Mouse (Mus musculus) small intestine, adult 2 months (tissue): ENCODE data around the gene Iqgap1. TPM values are rescaled to one million over a fixed set of nuclear protein-coding genes. Genes with fewer than 3 reads are reported as not detected.
"Not testable (repeated sequence)": the region's sequence is repeated elsewhere in the genome, so short reads cannot be mapped to it uniquely, and the experiment has no call there.

Experiments
- H3K27ac ChIP-seq: fragments of 200-500 bp; 2 replicates; pipeline ENCODE4 v1.5.1; 2012; ENCODE audit warnings: low read depth, low read length, control low read depth, inconsistent platforms; ENCODE audit not compliant: insufficient read depth
- H3K27me3 ChIP-seq: fragments of 200-500 bp; 2 replicates; pipeline ENCODE4 v1.6.1; 2012; ENCODE audit warnings: mild to moderate bottlenecking, moderate library complexity, low read length, inconsistent platforms; ENCODE audit not compliant: control insufficient read depth, insufficient read depth
- H3K36me3 ChIP-seq: fragments of 200-500 bp; 2 replicates; pipeline ENCODE4 v1.6.1; 2012; ENCODE audit warnings: mild to moderate bottlenecking, low read length, control low read depth, inconsistent platforms; ENCODE audit not compliant: control insufficient read depth, insufficient read depth
- H3K4me1 ChIP-seq: fragments of 200-500 bp; 2 replicates; pipeline ENCODE4 v1.6.1; 2012; ENCODE audit warnings: low read length, inconsistent platforms, mixed read lengths; ENCODE audit not compliant: control insufficient read depth, insufficient read depth, insufficient read length
- H3K4me3 ChIP-seq: fragments of 200-500 bp; 2 replicates; pipeline ENCODE4 v1.5.1; 2012; ENCODE audit warnings: low read depth, mild to moderate bottlenecking, control low read depth, inconsistent platforms, low read length, moderate library complexity
- CTCF ChIP-seq: fragments of 200-500 bp; IDR thresholded peaks from 2 replicates; pipeline ENCODE4 v1.5.1; 2012; ENCODE audit warnings: low read depth, mild to moderate bottlenecking, control low read depth, inconsistent platforms, low read length, moderate library complexity, mixed read lengths; ENCODE audit not compliant: insufficient replicate concordance, insufficient read length; ENCODE audit errors: extremely low read depth
- POLR2A ChIP-seq: fragments of 200-500 bp; IDR thresholded peaks from 2 replicates; pipeline ENCODE4 v1.6.1; 2012; ENCODE audit warnings: low read depth, mild to moderate bottlenecking, control low read depth, inconsistent platforms, low read length, moderate library complexity
- WGBS: fragments of 180-500 bp; shearing (Covaris S2); methylation state at CpG from one replicate; pipeline ENCODE4 v1.1.7; 2018; 5-methylcytosine and 5-hydroxymethylcytosine counted together
- polyA plus RNA-seq: library from polyadenylated mRNA; depleted of rRNA; stranded (reverse); fragments of >200 nt; gene quantifications from 2 replicates; pipeline ENCODE4 v1.2.3, GENCODE M21; 2012

Gene Iqgap1
- polyA plus RNA-seq, 1 experiment = 28.9 TPM

DNA sequence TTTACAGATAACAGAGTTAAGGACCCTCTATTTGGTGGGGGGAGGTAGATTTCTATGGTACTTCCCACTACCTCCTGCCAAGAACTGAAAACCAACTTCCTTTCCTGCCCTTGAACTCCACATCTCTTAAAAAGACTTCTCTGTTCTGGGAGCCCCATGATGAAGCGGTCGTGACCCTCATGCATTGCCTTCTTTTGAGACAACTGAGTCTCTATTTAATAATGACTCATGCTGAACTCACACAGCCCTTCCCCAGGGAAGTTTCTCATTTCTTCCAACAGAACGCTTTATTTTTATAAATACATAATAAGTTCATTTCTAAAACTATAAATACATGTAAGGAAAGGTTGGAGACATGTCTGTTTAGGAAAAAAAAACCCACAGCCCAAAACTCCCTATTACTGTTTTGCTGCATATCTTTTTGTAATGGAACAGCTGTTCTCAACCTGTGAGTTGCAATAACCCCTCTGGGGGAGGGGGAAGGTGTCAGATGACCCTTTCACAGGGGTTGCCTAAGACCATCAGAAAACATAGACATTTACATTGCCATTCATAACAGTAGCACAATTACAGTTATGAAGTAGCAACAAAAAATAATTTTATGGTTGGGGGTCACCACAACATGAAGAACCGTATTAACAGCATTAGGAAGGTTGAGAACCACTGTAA lies 10.3 kb upstream of the Iqgap1 start:
- 79% methylated on average over 4 of the region's 4 CpGs for WGBS

DNA sequence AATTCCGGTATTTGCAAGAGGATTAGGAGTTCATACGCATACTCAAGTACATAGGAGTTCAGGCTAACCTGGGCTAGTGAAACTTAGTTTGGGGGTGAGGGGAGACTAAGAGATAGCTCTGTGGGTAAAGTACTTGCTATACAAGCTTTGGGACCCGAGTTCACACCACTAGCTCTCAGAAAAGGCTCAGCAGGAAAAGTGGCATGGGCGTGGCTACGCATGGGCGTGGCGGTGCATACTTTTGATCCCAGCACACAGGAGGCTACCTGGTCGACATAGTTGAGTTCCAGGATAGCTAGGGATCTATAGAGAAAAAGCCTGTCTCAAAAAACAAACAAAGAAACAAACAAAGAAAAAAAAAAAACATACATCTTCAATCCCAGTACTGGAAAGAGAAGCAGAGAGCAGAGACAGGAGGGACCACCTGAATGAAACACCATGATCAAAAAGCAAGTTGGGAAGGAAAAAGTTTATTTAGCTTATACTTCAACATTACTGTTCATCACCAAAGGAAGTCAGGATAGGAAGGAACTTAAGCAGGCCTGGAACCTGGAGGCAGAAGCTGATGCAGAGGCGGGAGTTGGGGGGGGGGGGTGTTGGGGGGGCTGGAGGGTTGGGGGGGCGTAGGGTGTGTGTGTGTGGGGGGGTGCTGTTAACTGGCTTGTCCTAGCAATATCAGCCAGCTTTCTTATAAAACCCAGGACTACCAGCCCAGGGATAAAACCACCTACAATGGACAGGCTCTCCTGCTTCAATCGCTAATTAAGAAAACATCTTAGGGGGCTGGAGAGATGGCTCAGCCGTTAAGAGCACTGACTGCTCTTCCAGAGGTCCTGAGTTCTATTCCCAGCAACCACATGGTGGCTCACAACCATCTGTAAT lies 8.1 kb upstream of the Iqgap1 start:
- no peak overlapping the region for H3K27ac ChIP-seq
- H3K27me3 ChIP-seq = no peaks in the 10 kb centered on the region
- peaks cover 10% of the 10 kb centered on the region for H3K4me1 ChIP-seq
- 35% methylated on average over 12 of the region's 12 CpGs for WGBS
- H3K36me3 ChIP-seq = no peaks in the 10 kb centered on the region
- no peak for TF ChIP-seq CTCF
- TF ChIP-seq POLR2A = no peak
- H3K4me3 ChIP-seq = no peak overlapping the region

More for the DNA sequence above, 10.3 kb upstream of the Iqgap1 start:
- Histone ChIP-seq H3K4me1 (peaks cover 16% of the 10 kb centered on the region), H3K27ac (no peak overlapping the region), H3K27me3 (no peaks in the 10 kb centered on the region), H3K4me3 (no peak overlapping the region), H3K36me3 (no peaks in the 10 kb centered on the region)
- TF ChIP-seq CTCF = no peak
- TF ChIP-seq POLR2A = no peak

DNA sequence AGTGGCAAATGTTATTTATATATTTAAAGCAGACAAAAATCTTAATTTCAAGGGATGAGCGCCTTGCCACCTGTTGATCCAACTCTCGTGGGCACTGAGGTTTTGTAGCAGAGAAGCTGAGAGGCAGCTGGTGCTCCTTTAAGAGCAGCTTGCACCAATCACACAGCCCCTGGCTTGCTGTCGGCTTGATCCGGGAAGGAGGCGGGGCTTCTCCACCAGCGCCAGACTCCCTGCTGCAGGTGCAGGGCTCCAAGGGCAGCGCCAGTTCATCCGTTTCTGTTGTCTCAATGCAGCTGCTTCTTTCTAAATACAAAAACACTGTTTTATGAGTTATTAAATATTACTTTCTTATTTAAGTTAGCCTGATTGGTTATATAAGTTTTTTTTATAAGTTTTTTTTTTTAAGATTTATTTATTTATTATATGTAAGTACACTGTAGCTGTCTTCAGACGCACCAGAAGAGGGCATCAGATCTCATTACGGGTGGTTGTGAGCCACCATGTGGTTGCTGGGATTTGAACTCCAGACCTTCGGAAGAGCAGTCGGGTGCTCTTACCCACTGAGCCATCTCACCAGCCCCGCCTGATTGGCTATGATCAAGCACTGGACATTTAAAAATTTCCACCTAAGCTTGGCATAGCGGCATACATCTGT lies 7.3 kb upstream of the Iqgap1 start:
- not testable (repeated sequence) for H3K4me1 ChIP-seq, H3K27ac ChIP-seq, H3K4me3 ChIP-seq, H3K36me3 ChIP-seq, H3K27me3 ChIP-seq
- WGBS = 8% methylated on average over 14 of the region's 14 CpGs

DNA sequence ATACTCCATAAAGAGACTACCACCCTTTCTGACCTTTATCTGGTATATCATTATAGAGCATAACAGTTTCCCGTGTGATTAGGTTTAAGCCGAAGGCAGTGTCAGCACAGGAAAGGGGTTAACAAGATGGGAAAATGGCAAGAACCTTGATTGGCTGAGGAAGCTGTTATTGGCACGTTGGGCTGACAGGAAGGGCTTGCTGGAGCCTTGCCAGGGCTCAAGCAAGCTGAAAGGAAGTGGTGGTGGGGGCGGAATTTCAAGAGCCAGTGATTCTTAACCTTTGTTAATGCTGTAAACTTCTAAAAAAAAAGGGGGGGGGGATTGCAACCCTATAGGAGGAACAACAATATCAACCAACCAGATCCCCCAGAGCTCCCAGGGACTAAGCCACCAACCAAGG lies 6.4 kb upstream of the Iqgap1 start:
- no peak for TF ChIP-seq POLR2A
- TF ChIP-seq CTCF = no peak
- Histone ChIP-seq H3K4me3 (no peak overlapping the region), H3K27ac (no peak overlapping the region), H3K4me1 (peaks cover 8% of the 10 kb centered on the region), H3K36me3 (no peaks in the 10 kb centered on the region), H3K27me3 (no peaks in the 10 kb centered on the region)
- 25% methylated on average over 4 of the region's 4 CpGs for WGBS

DNA sequence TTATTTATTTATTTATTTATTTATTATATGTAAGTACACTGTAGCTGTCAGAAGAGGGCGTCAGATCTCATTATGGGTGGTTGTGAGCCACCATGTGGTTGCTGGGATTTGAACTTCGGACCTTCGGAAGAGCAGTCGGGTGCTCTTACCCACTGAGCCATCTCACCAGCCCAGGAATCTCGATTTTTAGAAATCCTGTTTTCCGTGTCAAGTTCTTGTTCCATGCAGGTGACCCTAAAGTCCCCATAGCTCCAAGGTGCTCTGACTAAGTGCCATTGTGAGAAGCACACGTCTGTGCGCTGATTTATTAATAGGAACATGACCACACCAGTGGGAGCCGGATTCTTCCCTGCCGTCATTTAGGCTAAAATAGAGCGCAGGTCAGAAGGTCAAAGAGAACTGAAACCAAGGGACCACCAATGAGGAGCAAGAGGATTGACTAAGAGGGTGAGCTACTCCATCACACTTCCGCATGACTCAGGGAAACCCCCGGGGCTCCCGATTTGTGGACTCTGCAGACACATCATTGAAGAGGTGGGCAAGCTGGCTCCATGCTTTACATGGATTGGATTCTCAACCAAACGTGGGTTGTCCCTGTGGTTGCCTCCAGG lies 4.5 kb upstream of the Iqgap1 start:
- WGBS = 79% methylated on average over 15 of the region's 15 CpGs
- H3K4me1 ChIP-seq = peaks cover 13% of the 10 kb centered on the region
- no peak overlapping the region for H3K27ac ChIP-seq
- no peak overlapping the region for H3K4me3 ChIP-seq
- H3K36me3 ChIP-seq = no peaks in the 10 kb centered on the region
- TF ChIP-seq POLR2A (no peak), CTCF (no peak)
- H3K27me3 ChIP-seq = no peaks in the 10 kb centered on the region

DNA sequence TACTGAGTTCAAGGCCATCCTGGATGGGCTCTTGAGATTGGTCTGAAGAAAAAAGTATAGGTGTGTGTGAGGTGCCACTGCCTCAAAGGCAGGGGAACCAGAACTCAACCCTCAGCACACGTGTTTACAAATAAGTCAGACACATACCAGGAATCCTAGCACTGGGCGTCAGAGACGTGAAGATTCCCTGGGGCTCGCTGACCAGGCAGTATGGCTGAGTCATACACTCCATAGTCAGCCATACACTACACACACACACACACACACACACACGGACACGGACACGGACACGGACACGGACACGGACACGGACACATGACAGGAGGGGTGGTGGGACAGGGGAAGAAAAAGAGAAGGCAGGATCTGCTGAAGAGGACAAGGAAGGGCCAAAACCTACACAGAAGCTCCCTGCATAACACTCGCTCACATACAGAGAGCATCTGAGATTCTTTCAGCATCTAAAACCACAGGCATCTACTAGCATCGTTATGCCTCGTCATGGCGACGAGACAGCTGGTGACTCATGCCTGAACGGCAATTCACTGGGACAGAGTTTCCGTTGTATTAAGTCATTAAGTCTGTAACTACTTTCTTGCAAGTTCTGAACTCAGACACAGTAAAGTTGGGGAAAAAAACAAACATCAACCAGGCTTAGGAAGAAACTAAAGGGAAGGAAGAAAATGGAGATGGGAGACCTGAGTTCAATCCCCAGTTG lies 2.5 kb upstream of the Iqgap1 start:
- WGBS = 64% methylated on average over 18 of the region's 18 CpGs
- Histone ChIP-seq H3K4me3 (no peak overlapping the region), H3K27ac (no peak overlapping the region), H3K4me1 (peaks cover 14% of the 10 kb centered on the region), H3K27me3 (no peaks in the 10 kb centered on the region), H3K36me3 (no peaks in the 10 kb centered on the region)
- TF ChIP-seq POLR2A (no peak), CTCF (no peak)
